Mouse (Mus musculus) myocyte (in vitro differentiated cells): ENCODE results near the gene Mocs1. TPM values are rescaled to one million over a fixed set of nuclear protein-coding genes. Genes with fewer than 3 reads are reported as not detected.

Source experiments
- H3K27me3 ChIP-seq: one replicate; pipeline ENCODE4 v1.6.1; 2011; ENCODE audit not compliant: control insufficient read depth, insufficient read depth, insufficient read length
- H3K36me3 ChIP-seq: one replicate; pipeline ENCODE4 v1.6.1; 2011; ENCODE audit not compliant: control insufficient read depth, insufficient read depth
- H3K4me2 ChIP-seq: one replicate; pipeline ENCODE4 v1.6.1; 2011; ENCODE audit warnings: low read depth, control low read depth
- H3K4me3 ChIP-seq: one replicate; pipeline ENCODE4 v1.5.1; 2011; ENCODE audit warnings: mild to moderate bottlenecking, control low read depth, moderate library complexity
- H3K79me2 ChIP-seq: one replicate; pipeline ENCODE4 v1.6.1; 2011; ENCODE audit not compliant: control insufficient read depth, insufficient read depth
- H3ac ChIP-seq: one replicate; pipeline ENCODE4 v1.6.1; 2011; ENCODE audit not compliant: control insufficient read depth, insufficient read length
- CEBPB ChIP-seq: IDR thresholded peaks from 2 replicates; pipeline ENCODE4 v1.6.1; 2011; ENCODE audit warnings: mild to moderate bottlenecking, moderate library complexity; ENCODE audit not compliant: poor library complexity, insufficient read depth, severe bottlenecking
- E2F4 ChIP-seq: IDR thresholded peaks from one replicate; pipeline ENCODE4 v1.6.1; 2011; ENCODE audit warnings: mild to moderate bottlenecking, control low read depth, moderate library complexity; ENCODE audit not compliant: insufficient read depth
- MAX ChIP-seq: IDR thresholded peaks from one replicate; pipeline ENCODE4 v1.6.1; 2011; ENCODE audit warnings: low read depth, mild to moderate bottlenecking, control low read depth
- MYOD1 ChIP-seq, 3 experiments: IDR thresholded peaks; one replicate each; pipeline ENCODE4 v1.6.1; 2011; ENCODE audit warnings: control low read depth in 2 of 3, low read depth in 2 of 3, mild to moderate bottlenecking in 2 of 3, moderate library complexity in 1 of 3; ENCODE audit not compliant: insufficient read length in 2 of 3, control insufficient read depth in 1 of 3
- MYOG ChIP-seq, 3 experiments: IDR thresholded peaks; one replicate each; pipeline ENCODE4 v1.6.1; 2011; ENCODE audit warnings: control low read depth in 2 of 3, low read depth in 2 of 3, mild to moderate bottlenecking in 2 of 3; ENCODE audit not compliant: insufficient read length in 2 of 3, control insufficient read depth in 1 of 3, insufficient read depth in 1 of 3
- POLR2A ChIP-seq: IDR thresholded peaks from one replicate; pipeline ENCODE4 v1.6.1; 2011; ENCODE audit warnings: low read depth, mild to moderate bottlenecking, control low read depth, moderate library complexity; ENCODE audit not compliant: insufficient read length
- POLR2AphosphoS2 ChIP-seq: IDR thresholded peaks from one replicate; pipeline ENCODE4 v1.6.1; 2011; ENCODE audit warnings: low read depth, control low read depth; ENCODE audit not compliant: insufficient read length
- REST ChIP-seq: IDR thresholded peaks from one replicate; pipeline ENCODE4 v1.6.1; 2011; ENCODE audit warnings: mild to moderate bottlenecking, control low read depth, moderate library complexity; ENCODE audit not compliant: insufficient read depth, insufficient read length
- SRF ChIP-seq: IDR thresholded peaks from one replicate; pipeline ENCODE4 v1.6.1; 2011; ENCODE audit warnings: low read depth; ENCODE audit not compliant: control insufficient read depth, insufficient read length
- TCF12 ChIP-seq: IDR thresholded peaks from one replicate; pipeline ENCODE4 v1.6.1; 2011; ENCODE audit warnings: mild to moderate bottlenecking, control low read depth; ENCODE audit not compliant: poor library complexity, insufficient read depth, severe bottlenecking
- TCF3 ChIP-seq: IDR thresholded peaks from one replicate; pipeline ENCODE4 v1.6.1; 2011; ENCODE audit warnings: low read depth, control low read depth; ENCODE audit not compliant: insufficient read length
- USF1 ChIP-seq: IDR thresholded peaks from one replicate; pipeline ENCODE4 v1.6.1; 2011; ENCODE audit warnings: low read depth, mild to moderate bottlenecking, control low read depth, moderate library complexity
- polyA plus RNA-seq: library from polyadenylated mRNA; unstranded; fragments of >200 nt; fragmentation: generic; extraction: Trizol; gene quantifications from one replicate; pipeline ENCODE4 v1.2.1, GENCODE M21; 2012; ENCODE audit warnings: missing spikeins

Gene Mocs1
- polyA plus RNA-seq, 1 experiment: 12.7 TPM

DNA sequence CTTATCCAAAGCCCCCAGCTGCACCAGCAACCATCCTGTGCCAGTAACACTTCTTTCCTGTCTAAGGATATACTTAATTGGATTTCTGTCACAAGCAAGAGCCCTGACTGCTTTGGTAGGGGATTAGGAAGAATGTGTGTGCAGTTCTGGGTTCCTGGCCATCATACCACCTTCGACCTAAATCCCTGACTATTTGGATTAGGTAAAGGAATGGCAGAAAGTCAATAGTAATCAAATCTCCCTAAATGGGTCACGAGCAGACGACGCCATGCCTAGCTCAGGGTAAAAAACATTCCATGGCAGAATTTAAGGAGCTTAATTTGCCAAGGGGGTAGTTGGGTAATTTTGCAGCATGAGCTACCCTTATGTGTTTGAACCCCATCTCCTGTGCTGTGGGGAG lies 28.6 kb upstream of the Mocs1 start:
- no peak overlapping the region for H3K4me3 ChIP-seq
- no peak overlapping the region for H3ac ChIP-seq
- H3K36me3 ChIP-seq: no peaks in the 10 kb centered on the region
- H3K79me2 ChIP-seq: no peaks in the 10 kb centered on the region
- no peak for TF ChIP-seq MAX
- TF ChIP-seq SRF: no peak
- no peak for TF ChIP-seq MYOD1 (IDR thresholded peaks at IDR 0.05; ENCODE audit: control insufficient read depth in 1 of 3, insufficient read length in 2 of 3, low read depth in 2 of 3)
- no peak for TF ChIP-seq CEBPB
- no peak for TF ChIP-seq USF1
- H3K27me3 ChIP-seq: no peaks in the 10 kb centered on the region
- H3K4me2 ChIP-seq: no peak overlapping the region

DNA sequence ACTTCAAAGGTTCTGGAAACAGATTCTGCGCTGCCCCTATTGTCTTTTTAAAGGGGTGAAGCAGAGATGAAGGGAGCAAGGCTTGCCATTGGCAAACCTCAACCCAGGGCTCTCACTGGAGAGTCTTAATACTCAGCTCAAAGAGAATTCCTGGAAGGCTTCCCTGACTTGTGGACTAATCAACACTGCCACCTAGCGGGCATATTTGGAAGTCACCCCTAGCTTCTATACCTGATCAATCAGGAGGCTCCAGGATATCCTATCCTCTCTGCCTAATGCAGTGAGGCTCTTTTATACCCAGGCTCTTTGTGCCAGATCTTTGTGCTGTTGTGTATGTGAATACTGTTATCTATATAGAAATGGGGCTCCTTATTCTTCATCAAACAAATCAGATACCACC lies 28.0 kb upstream of the Mocs1 start:
- no peaks in the 10 kb centered on the region for H3K27me3 ChIP-seq
- no peaks in the 10 kb centered on the region for H3K36me3 ChIP-seq
- no peak overlapping the region for H3K4me2 ChIP-seq
- H3K4me3 ChIP-seq: no peak overlapping the region
- TF ChIP-seq REST (no peak), POLR2AphosphoS2 (no peak), MAX (no peak), SRF (no peak), POLR2A (no peak), TCF3 (no peak), E2F4 (no peak), TCF12 (no peak), MYOG (IDR thresholded peaks at IDR 0.05; ENCODE audit: control insufficient read depth in 1 of 3, insufficient read depth in 1 of 3, insufficient read length in 2 of 3, low read depth in 2 of 3) (no peak)
- H3K79me2 ChIP-seq: no peaks in the 10 kb centered on the region
- no peak overlapping the region for H3ac ChIP-seq

DNA sequence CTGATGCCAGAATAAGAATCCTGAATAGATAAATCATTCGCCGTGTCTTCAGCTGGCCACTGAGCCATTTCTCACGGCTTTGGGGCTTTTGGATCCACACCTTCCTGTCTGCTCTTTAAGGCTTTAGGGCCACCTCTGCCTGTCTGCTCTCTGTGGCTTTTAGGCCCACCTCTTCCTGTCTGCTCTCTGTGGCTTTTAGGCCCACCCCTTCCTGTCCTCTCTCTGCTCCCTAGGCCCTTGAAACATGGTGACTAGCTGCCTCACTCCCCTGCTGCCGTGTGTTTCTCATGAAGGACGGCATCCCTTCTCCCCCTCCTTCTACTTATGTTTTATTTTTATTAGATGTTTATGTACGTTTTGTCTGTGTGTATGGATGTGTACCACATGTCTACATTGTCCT lies 25.0 kb upstream of the Mocs1 start:
- Histone ChIP-seq H3K27me3 (no peaks in the 10 kb centered on the region), H3ac (no peak overlapping the region), H3K4me2 (no peak overlapping the region), H3K36me3 (no peaks in the 10 kb centered on the region), H3K79me2 (no peaks in the 10 kb centered on the region), H3K4me3 (no peak overlapping the region)
- TF ChIP-seq MYOG (IDR thresholded peaks at IDR 0.05; ENCODE audit: control insufficient read depth in 1 of 3, insufficient read depth in 1 of 3, insufficient read length in 2 of 3, low read depth in 2 of 3): no peak
- TF ChIP-seq POLR2AphosphoS2: no peak
- no peak for TF ChIP-seq USF1
- TF ChIP-seq TCF3: no peak
- no peak for TF ChIP-seq REST
- TF ChIP-seq TCF12: no peak
- TF ChIP-seq SRF: no peak
- TF ChIP-seq MAX: no peak
- TF ChIP-seq MYOD1 (IDR thresholded peaks at IDR 0.05; ENCODE audit: control insufficient read depth in 1 of 3, insufficient read length in 2 of 3, low read depth in 2 of 3): no peak
- no peak for TF ChIP-seq CEBPB
- TF ChIP-seq POLR2A: no peak

DNA sequence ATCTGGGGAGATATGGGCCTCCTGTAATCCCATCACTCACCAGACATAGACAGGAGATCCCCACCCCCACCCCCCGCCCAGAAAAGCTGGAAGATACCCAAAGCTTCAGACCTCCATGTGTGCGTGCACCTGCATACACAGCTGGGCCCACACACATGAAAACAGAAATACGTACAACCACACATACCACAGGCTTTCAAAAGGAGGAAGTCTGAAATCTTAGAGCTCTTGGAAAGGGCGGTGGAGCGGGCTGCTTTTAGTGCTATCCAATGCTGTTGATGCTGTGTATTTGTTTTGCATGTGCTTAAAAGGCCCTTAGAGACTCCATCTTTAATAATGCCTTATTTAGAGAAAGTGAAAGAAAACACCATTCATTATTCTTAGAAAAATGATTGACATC lies 22.2 kb upstream of the Mocs1 start:
- Histone ChIP-seq H3K4me3 (no peak overlapping the region), H3K27me3 (no peaks in the 10 kb centered on the region), H3K4me2 (no peak overlapping the region), H3K79me2 (no peaks in the 10 kb centered on the region), H3K36me3 (no peaks in the 10 kb centered on the region), H3ac (no peak overlapping the region)
- TF ChIP-seq TCF3 (no peak), SRF (no peak), POLR2A (no peak), MYOD1 (IDR thresholded peaks at IDR 0.05; ENCODE audit: control insufficient read depth in 1 of 3, insufficient read length in 2 of 3, low read depth in 2 of 3) (no peak), E2F4 (no peak), MYOG (IDR thresholded peaks at IDR 0.05; ENCODE audit: control insufficient read depth in 1 of 3, insufficient read depth in 1 of 3, insufficient read length in 2 of 3, low read depth in 2 of 3) (no peak), CEBPB (no peak), MAX (no peak), TCF12 (no peak), USF1 (no peak), REST (no peak), POLR2AphosphoS2 (no peak)

DNA sequence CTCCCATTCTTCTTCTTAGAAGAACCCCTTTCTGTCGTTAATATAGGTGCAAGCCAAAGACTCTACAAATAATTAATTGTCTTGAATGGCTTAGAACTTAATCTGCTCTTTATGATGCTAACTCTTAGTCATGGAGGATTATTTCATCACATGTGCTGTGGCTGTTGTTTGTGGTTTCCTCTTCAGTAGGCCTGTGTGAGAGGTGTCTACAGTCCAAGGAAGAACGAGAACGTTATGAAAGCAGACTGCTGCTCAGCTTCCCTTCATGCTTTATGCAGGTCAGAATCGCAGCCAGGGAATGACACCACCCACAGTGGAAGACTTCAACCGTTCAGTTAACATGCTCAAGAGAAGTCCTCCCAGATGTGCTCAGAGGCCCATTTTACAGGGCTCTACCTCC lies 15.2 kb upstream of the Mocs1 start:
- Histone ChIP-seq H3K36me3 (no peaks in the 10 kb centered on the region), H3K4me3 (no peak overlapping the region), H3K27me3 (no peaks in the 10 kb centered on the region), H3K79me2 (no peaks in the 10 kb centered on the region), H3ac (no peak overlapping the region), H3K4me2 (no peak overlapping the region)
- TF ChIP-seq POLR2A (no peak), CEBPB (no peak), SRF (no peak), REST (no peak), POLR2AphosphoS2 (no peak), MYOG (IDR thresholded peaks at IDR 0.05; ENCODE audit: control insufficient read depth in 1 of 3, insufficient read depth in 1 of 3, insufficient read length in 2 of 3, low read depth in 2 of 3) (no peak), MYOD1 (IDR thresholded peaks at IDR 0.05; ENCODE audit: control insufficient read depth in 1 of 3, insufficient read length in 2 of 3, low read depth in 2 of 3) (no peak), TCF3 (no peak), MAX (no peak), E2F4 (no peak), TCF12 (no peak), USF1 (no peak)
